Mouse (Mus musculus): Measurements from ENCODE around the gene Glyatl3.

GRCm38 (mm10) chr17:40868952-40869747 lies 45.0 kb downstream of the Glyatl3 start:
- TF ChIP-seq CTCF (IDR thresholded peaks at IDR 0.05; ENCODE audit: low read depth, low read length) (no peak), POLR2A (IDR thresholded peaks at IDR 0.05; ENCODE audit: borderline replicate concordance, low read depth, low read length) (no peak)

All from bone marrow macrophage, adult 2 months (primary cell).